In the genomic region with DNA sequence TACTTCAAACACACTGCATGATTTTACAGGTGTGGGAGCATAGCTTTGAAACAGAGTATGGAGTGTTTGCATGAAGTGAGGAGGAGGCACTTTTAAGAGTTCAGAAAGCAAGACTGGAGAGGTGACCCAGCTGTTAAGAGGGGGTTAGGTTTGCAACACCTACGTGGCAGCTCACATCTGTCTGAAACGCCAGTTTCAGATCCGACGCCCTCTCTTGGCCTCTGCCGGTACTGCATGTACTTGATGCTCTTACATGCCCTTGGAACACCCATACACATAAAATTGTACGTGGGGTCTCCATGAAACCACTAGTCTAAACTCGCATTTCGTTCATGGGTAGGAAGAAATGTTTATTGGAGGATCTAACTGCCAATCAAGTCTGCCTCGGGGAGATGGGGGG, we compare ENCODE assay signal across 9 mouse cellular contexts. TPM values are rescaled to one million over a fixed set of nuclear protein-coding genes. Genes with fewer than 3 reads are reported as not detected.
DNase-seq lines count a peak whose midpoint lies in the region; ATAC-seq and TF ChIP-seq lines count a peak whose summit lies in the region.
"Had no signal": no experiment of that assay in that cellular context is flagged by ENCODE, and none has a peak within 500 bp of the region (broad histone marks: within the 10 kb centered on the region; RNA-seq: fewer than 3 reads in every experiment).

No protein-coding gene starts in this region.

- TF ChIP-seq CTCF in kidney, postnatal 0 days (IDR thresholded peaks at IDR 0.05; ENCODE audit: low read depth), result peak; percentile 51

- no peak for ATAC-seq in kidney, postnatal 0 days (replicated peaks; ENCODE audit: low FRiP score, low read depth)
- ATAC-seq in erythroid progenitor cell, adult 5-6 weeks (replicated peaks; ENCODE audit: low FRiP score, poor library complexity, severe bottlenecking), result no peak
- ATAC-seq in forebrain, embryonic 12.5 days (ENCODE audit: low FRiP score), result no peak

- no peak for DNase-seq in kidney, postnatal 0 days (ENCODE audit: low spot score)
- DNase-seq in kidney, postnatal 14 days, result no peak
- peak; percentile 82 for DNase-seq in ES-CJ7 (ENCODE audit: low read depth, low spot score)
- DNase-seq in c-Kit-positive CD71-positive TER-119-negative erythroid progenitor cells, embryonic 14.5 days (ENCODE audit: low read depth), result peak; percentile 6
- peak; percentile 33 for DNase-seq in retina, embryonic 14.5 days (ENCODE audit: low spot score)
- DNase-seq in heart, postnatal 4 days, result no peak
- DNase-seq: layer of hippocampus, adult 9-11 months had no signal

- no peaks in the 10 kb centered on the region for H3K27me3 ChIP-seq in kidney, postnatal 0 days (ENCODE audit: insufficient read depth, low read length)
- no peaks in the 10 kb centered on the region for H3K27me3 ChIP-seq in forebrain, embryonic 12.5 days

- H3K4me1 ChIP-seq in kidney, postnatal 0 days (replicated peaks; ENCODE audit: insufficient read depth, low read length), result no peaks in the 10 kb centered on the region
- H3K4me1 ChIP-seq in forebrain, embryonic 12.5 days, result peaks cover 3% of the 10 kb centered on the region; the same call in 1 of the 2 replicates

- no peak overlapping the region for H3K4me3 ChIP-seq in kidney, postnatal 0 days (replicated peaks; ENCODE audit: low read depth, low read length)
- no peak overlapping the region for H3K4me3 ChIP-seq in forebrain, embryonic 12.5 days (replicated peaks)

- no peak overlapping the region for H3K27ac ChIP-seq in kidney, postnatal 0 days
- H3K27ac ChIP-seq in forebrain, embryonic 12.5 days, result no peak overlapping the region

- no peaks in the 10 kb centered on the region for H3K36me3 ChIP-seq in kidney, postnatal 0 days (ENCODE audit: insufficient read depth, low read length)
- H3K36me3 ChIP-seq in forebrain, embryonic 12.5 days (replicated peaks), result no peaks in the 10 kb centered on the region

- 55% methylated on average over 9 of the region's 9 CpGs for WGBS in kidney, postnatal 0 days
- WGBS in forebrain, embryonic 12.5 days, result 47% methylated on average over 9 of the region's 9 CpGs

- no peak overlapping the region for H3K4me2 ChIP-seq in kidney, postnatal 0 days (ENCODE audit: low read length)
- H3K4me2 ChIP-seq in forebrain, embryonic 12.5 days, result no peak overlapping the region

- H3K9me3 ChIP-seq in kidney, postnatal 0 days (replicated peaks; ENCODE audit: low read length), result no peaks in the 10 kb centered on the region
- H3K9me3 ChIP-seq in forebrain, embryonic 12.5 days, result no peaks in the 10 kb centered on the region

- no peak overlapping the region for H3K9ac ChIP-seq in kidney, postnatal 0 days (ENCODE audit: low read depth, low read length)
- H3K9ac ChIP-seq in forebrain, embryonic 12.5 days, result no peak overlapping the region

RNA-seq across cellular contexts. Expression of gene Wdr95, which starts 24.3 kb away (rescaled TPM):
- polyA plus RNA-seq in kidney, postnatal 0 days (2015; fragmentation: Nextera tagmentation; extraction: Ambion mirVana), result 0.05 TPM in 1 of 2 replicates, not detected in the other
- total RNA-seq in erythroid progenitor cell, adult 5-6 weeks (2015; ENCODE audit: low replicate concordance), result 0.36 TPM in 1 of 2 replicates, not detected in the other
- 0.26 TPM in 1 of 2 replicates, not detected in the other for total RNA-seq in erythroid progenitor cell, adult 5-6 weeks (2017; ENCODE audit: low replicate concordance)
- 0.17 and 0.68 TPM in 2 replicates for polyA plus RNA-seq in forebrain, embryonic 12.5 days (2016; fragmentation: Nextera tagmentation; extraction: Ambion mirVana)
- under 1 TPM in 1 of 2 experiments, not detected in 1; 0.14 TPM for total RNA-seq in heart, postnatal 4 days (2021)

Comparison
In these comparisons a context has a peak if more than half of its experiments do, and no peak if none do; other contexts are left out.
1. DNase-seq: peak in ES-CJ7 (single experiment), c-Kit-positive CD71-positive TER-119-negative erythroid progenitor cells, embryonic 14.5 days (single experiment) and retina, embryonic 14.5 days (single experiment); none in kidney, postnatal 0 days (single experiment), kidney, postnatal 14 days (single experiment) and heart, postnatal 4 days (single experiment).